Mouse (Mus musculus) stomach, postnatal 0 days (tissue): ENCODE data around the gene 3300002I08Rik.
"Not testable (repeated sequence)": the region's sequence is repeated elsewhere in the genome, so short reads cannot be mapped to it uniquely, and the experiment has no call there.

Source experiments
- CTCF ChIP-seq: IDR thresholded peaks from 2 replicates; pipeline ENCODE4 v1.5.1; 2016; ENCODE audit warnings: antibody characterized with exemption, low read depth, mild to moderate bottlenecking, moderate library complexity
- EP300 ChIP-seq: optimal IDR thresholded peaks from 2 replicates; pipeline ENCODE3; 2016; ENCODE audit warnings: antibody characterized with exemption

- TF ChIP-seq CTCF, EP300: not testable (repeated sequence)
Observed at GRCm38 (mm10) chr2:150362113-150362877, at the start of gene 3300002I08Rik.
